Mouse (Mus musculus) ES-Bruce4 (cell line): ENCODE measurements around the gene Cyp27a1.

Source experiments
- CTCF ChIP-seq: IDR thresholded peaks from one replicate; pipeline ENCODE4 v1.8.1; 2011; ENCODE audit warnings: low read depth, low read length
- EP300 ChIP-seq: IDR thresholded peaks from 2 replicates; pipeline ENCODE4 v1.6.1; 2011; ENCODE audit warnings: low read depth, low read length; ENCODE audit not compliant: insufficient read depth
- POLR2A ChIP-seq: IDR thresholded peaks from one replicate; pipeline ENCODE4 v1.8.1; 2011; ENCODE audit warnings: low read length; ENCODE audit not compliant: insufficient read depth

GRCm38 (mm10) chr1:74752833-74753232 is 39.5 kb downstream of the Cyp27a1 start:
- TF ChIP-seq CTCF = no peak
- no peak for TF ChIP-seq EP300
- no peak for TF ChIP-seq POLR2A
